Mouse (Mus musculus): ENCODE data around the gene Rxfp1. TPM values are rescaled to one million over a fixed set of nuclear protein-coding genes. Genes with fewer than 3 reads are reported as not detected.
A peak's percentile ranks its signal among the peaks of the same experiment; 100 is the strongest.
"Not testable (repeated sequence)": the region's sequence is repeated elsewhere in the genome, so short reads cannot be mapped to it uniquely, and the experiment has no call there.

Gene Rxfp1
- 1 to 10 TPM; 1.6 to 2.2 TPM for total RNA-seq (2021)
- long read RNA-seq, experiment 1, partial matches to known transcripts = 2 of 3 reads
- long read RNA-seq, experiment 1, other reads (novel, unspliced or antisense) = 1 of 3 reads
- long read RNA-seq, experiment 2, partial matches to known transcripts = 0 of 3 reads
- long read RNA-seq, experiment 2, other reads (novel, unspliced or antisense) = 3 of 3 reads

DNA sequence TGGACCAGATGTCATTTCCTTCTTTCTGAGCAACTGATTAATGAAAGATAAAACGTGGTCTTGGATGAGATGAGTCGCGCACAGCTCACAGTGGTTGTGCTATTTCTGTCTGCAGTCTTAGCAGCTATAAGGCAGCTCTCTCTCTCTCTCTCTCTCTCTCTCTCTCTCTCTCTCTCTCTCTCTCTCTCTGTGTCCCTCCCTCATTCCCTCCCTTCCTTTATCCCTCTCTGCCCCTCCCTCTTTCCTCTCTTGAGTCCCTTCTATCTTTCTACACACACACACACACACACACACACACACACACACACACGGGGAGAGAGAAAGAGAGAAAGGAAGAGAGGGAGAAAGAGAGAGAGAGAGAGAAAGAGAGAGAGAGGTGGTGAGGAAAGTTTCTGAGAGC, at the start of gene Rxfp1:
Rxfp1 (minus strand) TSS at position 101 of the 400 bp plus-strand sequence.
- no peak for DNase-seq
- intact Hi-C loops (cut with DNase I) = loop anchor here (5.0 kb wide), 1 partner anchor 65 kb away; no protein-coding TSS in a partner anchor

- intact Hi-C loops (cut with DNase I) = no loop called here
- peak in 1 of 2 experiments; percentile 10 for DNase-seq
Observed at GRCm38 (mm10) chr3:79784362-79784736, 46.7 kb upstream of the Rxfp1 start.

DNA sequence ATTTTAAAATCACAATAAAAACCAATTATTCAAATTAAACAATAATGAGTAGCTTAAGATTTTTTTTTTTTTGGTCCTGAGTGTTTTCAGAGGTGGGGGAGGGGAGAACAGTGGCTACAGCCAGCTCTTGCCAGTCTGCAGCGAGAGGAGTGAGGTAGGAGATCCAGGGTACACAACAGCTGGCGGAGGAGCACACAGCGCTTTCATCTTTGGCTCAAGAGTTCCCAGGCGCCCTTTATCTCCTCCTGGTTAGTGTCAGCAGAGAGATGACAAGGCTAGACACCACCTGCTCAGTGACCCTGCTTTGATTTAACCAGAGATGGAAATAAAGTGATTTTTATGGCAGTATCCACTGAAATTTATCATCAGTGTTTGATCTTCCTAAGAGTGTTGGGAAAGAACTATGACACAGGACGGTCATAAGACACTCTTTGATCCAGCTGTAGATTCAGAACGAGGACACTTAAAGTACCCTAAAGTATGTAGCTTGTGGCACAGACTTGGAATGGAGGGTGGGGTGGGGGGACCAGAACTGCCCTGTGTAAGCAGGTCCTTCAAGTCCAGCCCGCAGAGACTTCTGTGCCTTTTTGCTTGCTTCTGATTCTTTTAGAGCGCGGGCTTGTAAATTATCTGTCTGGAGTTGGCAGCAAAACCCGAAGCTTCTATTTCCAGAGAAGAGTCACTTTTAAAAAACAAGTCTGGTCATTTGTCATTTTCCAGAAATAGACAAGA, 46.1 kb upstream of the Rxfp1 start:
- intact Hi-C loops (cut with DNase I) = no loop called here
- no peak for DNase-seq

GRCm38 (mm10) chr3:79772701-79773100, 35.0 kb upstream of the Rxfp1 start:
- DNase-seq = no peak
- intact Hi-C loops (cut with DNase I) = no loop called here

- intact Hi-C loops (cut with DNase I) = no loop called here
- DNase-seq = no peak
Observed at GRCm38 (mm10) chr3:79753736-79754135, 16.1 kb upstream of the Rxfp1 start.

DNA sequence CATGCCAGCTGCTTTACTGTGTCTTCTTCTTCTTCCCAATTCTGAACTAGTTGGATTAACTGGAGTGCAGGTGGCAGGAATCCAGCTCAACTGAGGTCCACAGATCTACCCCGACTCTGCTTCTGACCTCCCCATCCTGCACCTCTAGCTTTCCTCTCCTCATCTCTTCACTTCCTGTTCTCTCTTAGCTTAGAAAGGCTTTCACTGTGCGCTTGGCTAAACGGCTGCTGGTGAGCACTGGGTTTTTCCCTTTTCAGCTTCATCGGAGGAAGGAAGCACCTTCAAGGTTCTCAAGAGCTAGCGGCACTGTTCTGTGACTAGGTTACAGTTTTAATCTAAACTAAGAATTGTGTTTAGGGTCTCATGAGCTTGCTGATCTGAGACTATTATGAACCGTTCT, 8.9 kb upstream of the Rxfp1 start:
- intact Hi-C loops (cut with DNase I) = loop anchor here (2.0 kb wide), 1 partner anchor 74 kb away; no protein-coding TSS in a partner anchor
- no peak for DNase-seq

- intact Hi-C loops (cut with DNase I) = no loop called here
- no peak for DNase-seq
Observed at GRCm38 (mm10) chr3:79745101-79745500, 7.4 kb upstream of the Rxfp1 start.

DNA sequence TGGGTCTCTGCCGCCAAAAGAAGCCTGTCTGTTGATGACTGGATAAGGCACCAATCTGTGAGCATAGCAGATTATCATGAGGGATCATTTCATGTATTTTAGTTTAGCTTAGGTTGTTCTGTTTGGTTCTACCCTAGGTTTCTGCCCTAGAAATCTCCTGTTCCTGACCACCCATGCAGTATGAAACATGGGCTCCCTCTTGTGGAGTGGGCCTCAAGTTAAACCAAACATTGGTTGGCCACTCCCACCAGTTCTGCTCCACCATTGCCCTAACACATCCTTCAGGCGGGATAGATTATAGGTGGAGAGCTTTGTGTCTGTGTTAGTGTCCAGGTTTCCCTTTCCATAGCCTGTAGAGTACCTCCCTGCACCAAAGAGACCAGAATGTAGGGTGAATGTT, 6.7 kb upstream of the Rxfp1 start:
- peak; percentile 8 to 36 for DNase-seq
- intact Hi-C loops (cut with DNase I) = no loop called here

DNA sequence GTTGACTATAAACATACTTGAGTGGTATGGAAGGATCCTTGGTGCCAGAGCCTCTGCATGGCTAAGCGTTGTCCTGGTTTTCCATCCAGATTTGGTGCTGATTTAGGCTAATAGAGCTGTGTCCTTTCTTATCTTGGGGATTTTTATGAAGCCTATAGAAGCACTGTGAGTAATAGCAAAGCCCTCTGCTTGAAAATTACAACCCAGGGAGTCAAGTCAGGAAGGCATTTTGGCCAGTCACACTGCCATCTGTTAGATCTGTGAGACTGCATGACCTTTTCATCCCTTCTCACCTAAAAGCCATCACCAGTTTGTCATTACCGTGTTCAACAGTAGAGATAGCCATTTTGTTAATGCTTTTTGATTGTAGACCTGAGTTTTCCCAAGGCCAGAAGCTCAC, 2.7 kb upstream of the Rxfp1 start:
- intact Hi-C loops (cut with DNase I) = no loop called here
- DNase-seq = no peak

DNA sequence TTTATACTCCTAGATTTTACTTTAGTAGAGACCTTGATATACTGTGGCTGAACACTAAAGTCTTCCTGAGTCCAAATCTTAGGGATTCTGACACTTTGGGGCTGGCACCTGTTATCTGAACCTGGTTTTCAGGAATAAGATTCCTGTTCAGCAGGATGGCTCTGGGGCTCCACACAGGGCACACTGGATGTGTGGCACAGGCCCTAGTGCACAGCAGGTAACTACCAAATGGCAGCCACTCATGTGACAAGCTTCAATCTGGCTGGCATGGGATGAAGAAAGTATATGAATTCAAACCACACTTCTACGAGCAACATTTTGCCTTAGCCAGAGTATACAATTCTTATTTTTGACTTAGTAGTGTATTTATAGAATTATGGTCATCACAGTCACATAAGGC, 771 bp upstream of the Rxfp1 start:
- intact Hi-C loops (cut with DNase I) = loop anchor here (5.0 kb wide), 1 partner anchor 66 kb away; no protein-coding TSS in a partner anchor
- no peak for DNase-seq

GRCm38 (mm10) chr3:79726506-79727075, 11.1 kb downstream of the Rxfp1 start:
- DNase-seq = no peak
- intact Hi-C loops (cut with DNase I) = no loop called here

GRCm38 (mm10) chr3:79720756-79721484, 16.8 kb downstream of the Rxfp1 start:
- no peak for DNase-seq
- intact Hi-C loops (cut with DNase I) = no loop called here

- intact Hi-C loops (cut with DNase I) = no loop called here
- no peak for DNase-seq
Observed at GRCm38 (mm10) chr3:79706436-79706835, 31.2 kb downstream of the Rxfp1 start.

- intact Hi-C loops (cut with DNase I) = no loop called here
- DNase-seq = no peak
Observed at GRCm38 (mm10) chr3:79703135-79703534, 34.5 kb downstream of the Rxfp1 start.

DNA sequence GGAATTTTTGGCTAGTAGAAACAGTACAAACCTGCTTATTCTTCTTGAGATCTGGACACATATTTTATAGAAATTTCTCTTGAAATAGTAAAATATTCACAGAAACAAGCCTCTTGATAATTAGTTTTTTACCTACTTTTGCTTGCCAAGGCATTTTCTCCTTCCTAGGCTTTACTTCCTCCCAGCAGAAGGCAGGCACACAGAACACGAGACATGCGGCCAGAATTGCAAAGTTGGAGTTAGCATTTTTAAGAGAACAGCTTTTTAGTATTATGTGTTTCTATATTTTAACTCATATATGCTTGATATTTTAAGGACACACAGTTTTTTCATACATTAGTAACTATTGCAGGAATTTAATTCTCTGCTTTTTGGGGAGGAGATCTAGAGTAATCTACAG, 45.7 kb downstream of the Rxfp1 start:
- intact Hi-C loops (cut with DNase I) = no loop called here
- DNase-seq = no peak

DNA sequence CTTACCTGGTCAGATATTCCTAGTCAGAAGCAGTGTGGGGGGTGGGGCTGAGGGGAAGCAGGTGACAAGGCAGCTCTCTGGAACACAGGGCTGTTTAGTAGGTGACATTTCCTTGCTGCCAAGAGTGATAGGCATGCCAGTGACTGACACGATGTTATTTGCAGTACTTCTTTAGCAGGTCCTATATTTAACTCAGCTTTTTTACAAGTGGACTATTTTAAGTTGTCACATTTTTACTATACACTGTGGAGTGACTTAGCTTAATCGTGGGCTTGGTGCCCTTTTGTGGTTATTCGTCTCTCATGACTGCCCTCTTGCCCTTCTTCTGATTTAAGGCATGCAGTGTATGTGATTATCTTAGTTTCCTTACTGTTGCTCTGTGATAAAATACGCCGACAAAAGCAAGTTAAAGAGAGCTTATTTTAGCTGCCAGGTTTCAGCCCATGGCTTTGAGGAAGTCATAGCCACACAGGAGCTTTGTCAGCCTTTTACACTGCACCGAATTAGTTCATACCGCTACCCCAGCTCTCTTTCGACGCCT, 47.5 kb downstream of the Rxfp1 start:
- intact Hi-C loops (cut with DNase I) = no loop called here
- peak; percentile 39 to 57 for DNase-seq

DNA sequence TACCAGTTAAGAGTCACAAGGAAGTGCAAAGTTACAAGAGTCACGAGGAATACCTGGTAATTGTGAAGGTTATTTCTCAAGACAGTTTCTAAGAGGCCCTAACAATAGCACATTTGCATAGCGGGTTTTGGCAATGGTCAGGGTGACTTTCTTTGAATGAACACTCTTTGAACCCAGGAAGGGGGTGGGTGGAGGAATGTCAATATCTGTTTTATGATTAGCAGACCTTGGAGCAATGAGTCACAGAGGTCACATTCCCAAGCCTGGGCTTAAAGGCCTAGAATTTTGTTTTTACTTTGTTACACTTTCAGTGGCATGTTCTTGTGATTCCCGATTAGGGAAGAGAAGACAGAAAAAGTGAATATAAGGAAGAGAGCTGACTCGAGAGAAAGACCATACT, 49.6 kb downstream of the Rxfp1 start:
- intact Hi-C loops (cut with DNase I); DNase-seq: not testable (repeated sequence)

DNA sequence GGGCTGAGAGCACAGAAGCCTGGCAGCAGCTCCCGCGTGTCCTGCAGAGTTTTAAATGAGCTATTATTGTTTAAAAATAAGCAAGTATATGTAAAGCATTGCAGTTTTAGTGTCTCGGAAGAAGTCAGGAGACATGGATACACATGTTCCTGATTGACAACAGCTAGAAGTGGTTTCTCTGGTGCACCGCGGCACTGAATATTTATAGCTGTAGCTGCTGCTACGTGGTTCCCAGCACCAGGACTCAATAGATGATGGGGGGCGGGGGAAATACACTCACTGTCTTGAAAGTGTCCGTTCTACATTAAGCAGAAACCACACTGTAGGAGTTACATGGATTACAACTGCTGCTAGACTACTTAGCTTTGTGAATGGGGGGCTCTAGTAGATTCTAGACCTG, 54.2 kb downstream of the Rxfp1 start:
- no peak for DNase-seq
- intact Hi-C loops (cut with DNase I) = no loop called here

DNA sequence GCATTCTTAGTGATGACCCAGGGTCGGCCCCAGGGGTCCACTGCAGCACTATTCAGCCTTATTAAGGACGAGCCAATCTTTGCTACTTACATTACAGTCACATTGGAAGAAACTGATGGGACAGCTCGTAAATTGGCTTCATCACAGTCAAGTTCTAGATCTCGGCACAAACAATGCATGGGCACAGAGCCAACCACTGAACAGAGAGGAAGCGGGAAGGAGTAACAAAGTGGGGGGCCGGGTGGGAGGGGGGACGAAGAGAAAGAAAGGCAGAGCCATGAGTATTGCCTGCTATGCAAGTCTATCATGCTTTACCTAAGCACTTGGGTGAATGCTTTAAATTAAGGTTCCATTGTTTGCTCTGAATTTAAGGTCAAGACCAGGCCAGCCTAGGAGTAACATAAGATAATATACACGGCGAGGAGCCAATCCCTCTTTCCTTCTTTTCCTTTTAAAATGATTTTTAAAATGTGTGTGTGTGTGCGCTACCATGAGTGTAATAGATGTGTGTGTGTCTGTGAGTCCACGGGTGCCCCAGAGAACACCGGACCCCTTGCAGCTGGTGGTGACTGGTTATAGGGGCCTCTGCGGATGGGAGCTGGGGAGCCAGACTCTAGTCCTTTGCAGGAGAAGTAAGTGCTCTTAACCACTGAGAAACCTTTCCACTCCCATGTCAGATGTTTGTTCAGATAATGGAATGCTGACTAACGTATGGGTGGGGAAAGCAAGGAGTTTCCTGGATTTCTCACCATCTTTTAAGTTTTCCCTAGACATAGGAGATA, 55.1 kb downstream of the Rxfp1 start:
- intact Hi-C loops (cut with DNase I) = no loop called here
- DNase-seq = peak; percentile 45 to 57

DNA sequence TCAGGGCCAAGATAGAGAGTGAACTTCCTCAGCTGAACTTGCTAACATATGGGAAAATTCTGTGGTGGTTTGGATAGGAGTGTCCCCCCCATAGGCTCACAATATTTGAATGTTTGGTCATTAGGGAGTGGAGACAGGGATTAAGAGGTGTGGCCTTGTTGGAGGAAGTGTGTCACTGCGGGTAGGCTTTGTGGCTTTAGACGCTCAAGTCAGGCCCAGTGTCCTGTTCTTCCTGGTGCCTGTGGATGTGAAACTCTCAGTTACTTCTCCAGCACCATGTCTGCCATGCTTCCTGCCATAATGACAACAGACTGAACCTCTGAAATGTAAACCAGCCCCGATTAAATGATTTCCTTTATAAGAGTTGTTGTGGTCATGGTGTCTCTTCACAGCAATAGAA, 61.3 kb downstream of the Rxfp1 start:
- intact Hi-C loops (cut with DNase I) = no loop called here

More for the DNA sequence above, 61.3 kb downstream of the Rxfp1 start:
- no peak for DNase-seq
